Mouse (Mus musculus) urinary bladder, postnatal 25 days (tissue): Measurements from ENCODE around the gene B4galt7.
"Not testable (repeated sequence)": the region's sequence is repeated elsewhere in the genome, so short reads cannot be mapped to it uniquely, and the experiment has no call there.

Source experiments
- DNase-seq: peaks from one replicate; pipeline ENCODE4 v3.0.0; 2022; ENCODE audit warnings: low spot score

The B4galt7 gene

DNA sequence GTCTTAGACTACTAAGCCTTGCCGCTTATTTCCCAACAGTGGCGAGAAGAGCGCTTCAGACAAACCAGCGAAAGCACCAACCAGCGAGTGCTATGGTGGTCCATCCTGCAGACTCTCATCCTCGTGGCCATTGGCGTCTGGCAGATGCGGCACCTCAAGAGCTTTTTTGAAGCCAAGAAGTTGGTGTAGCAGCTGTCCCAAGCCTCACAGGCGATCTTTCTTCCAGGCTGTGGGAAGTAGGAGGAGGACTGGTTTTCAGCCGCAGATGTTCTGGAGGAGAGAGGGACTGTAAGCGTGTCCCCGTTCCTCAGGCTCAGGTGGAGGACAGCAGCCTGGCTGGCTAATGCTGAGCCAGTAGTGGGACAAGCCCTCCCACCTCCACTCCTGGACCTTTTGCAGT lies 2.9 kb upstream of the B4galt7 start:
- DNase-seq, result no peak

- no peak for DNase-seq
These were observed 961 bp downstream of the B4galt7 start for GRCm38 (mm10) chr13:55600657-55601056.

- peak; percentile 85 for DNase-seq
These were observed 1.9 kb downstream of the B4galt7 start for GRCm38 (mm10) chr13:55601611-55602010.

DNA sequence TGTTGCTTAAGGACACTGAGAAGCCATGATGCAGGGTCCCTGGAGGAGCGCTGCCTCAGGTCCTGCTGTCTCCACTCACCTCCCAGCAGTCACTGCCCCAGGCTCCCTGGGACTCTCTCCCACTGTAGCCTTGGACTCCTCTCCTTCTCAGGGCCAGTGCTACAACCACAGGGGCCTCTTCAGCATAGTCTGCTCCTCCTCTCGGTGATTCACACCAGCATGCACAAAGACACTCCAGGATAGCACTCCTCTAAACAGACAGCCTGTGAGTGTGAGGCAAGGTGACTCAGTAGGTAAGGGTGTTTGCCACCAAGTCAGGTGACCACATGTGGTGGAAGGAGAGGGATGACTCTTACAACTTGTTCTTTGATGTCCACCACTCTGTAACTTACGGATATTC lies 4.9 kb downstream of the B4galt7 start:
- no peak for DNase-seq

DNA sequence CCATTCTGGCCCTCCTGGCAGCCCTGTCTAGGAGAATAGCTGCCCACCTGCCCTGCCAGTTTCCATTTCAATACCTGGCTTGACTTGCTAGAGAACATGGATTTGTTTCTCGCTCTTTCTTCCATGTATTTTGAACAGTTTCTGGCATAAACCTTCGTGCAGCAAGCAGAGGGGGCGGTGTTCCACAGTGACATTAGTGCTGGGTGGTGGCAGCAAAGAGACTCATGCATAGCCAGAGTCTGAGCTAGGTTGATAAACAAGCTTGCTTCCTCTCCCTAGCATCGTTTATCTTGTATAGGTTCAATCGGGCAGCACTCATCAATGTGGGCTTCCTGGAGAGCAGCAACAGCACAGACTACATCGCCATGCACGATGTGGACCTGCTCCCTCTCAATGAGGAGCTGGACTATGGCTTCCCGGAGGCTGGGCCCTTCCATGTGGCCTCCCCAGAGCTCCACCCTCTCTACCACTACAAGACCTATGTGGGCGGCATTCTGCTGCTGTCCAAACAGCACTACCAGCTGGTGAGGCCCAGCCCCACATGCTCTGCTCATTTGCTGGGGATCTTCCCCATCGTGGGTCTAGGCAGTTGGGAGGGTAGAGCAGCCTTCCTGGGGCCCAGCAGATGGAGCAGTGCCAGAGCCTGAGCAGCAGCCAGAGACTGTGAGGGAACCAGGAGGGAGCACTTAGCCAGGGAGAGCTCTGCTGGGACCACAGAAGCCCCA lies 7.4 kb downstream of the B4galt7 start:
- DNase-seq, result no peak

- DNase-seq, result no peak
These were observed 7.9 kb downstream of the B4galt7 start for GRCm38 (mm10) chr13:55607624-55608006.

GRCm38 (mm10) chr13:55611996-55612395 lies 12.3 kb downstream of the B4galt7 start:
- DNase-seq, result no peak

DNA sequence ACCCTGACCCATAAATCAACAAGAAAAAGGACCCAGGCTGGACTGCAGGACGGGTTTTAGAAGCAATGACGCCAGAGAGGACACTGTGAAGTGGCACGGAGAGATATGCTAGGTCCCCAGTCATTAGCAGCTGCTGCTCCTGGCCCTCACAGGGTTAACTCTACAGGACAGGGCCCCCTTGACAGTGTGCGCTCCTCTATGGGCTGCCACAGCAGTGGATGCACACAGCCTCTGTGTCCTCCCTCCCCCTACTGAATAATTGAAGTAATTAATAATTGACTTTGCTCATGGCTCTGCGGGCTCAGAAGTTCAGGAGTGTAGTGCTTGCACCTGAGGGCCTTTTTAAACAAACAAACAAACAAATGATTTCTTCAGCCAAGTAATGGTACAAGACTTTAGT lies 13.8 kb downstream of the B4galt7 start:
- no peak for DNase-seq

DNA sequence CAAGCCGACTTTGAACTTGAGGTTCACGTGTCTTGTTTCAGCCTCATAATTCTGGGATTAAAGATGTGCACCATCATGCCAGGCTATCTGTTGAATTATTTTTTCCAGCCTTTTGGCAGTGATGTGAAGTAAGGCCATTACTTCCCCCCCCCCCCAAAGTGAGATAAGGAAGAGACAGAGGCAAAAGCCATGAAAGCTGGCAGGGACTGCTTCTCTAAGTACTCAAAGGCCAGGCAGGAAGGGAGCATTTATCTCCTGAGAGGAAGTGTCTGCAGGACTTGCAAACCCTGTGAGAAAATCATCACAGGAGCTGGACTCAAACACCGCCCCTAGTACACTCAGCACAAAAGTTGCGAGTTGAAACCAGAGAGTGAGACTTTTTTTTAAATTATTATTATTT lies 19.6 kb downstream of the B4galt7 start:
- DNase-seq, result no peak

GRCm38 (mm10) chr13:55620275-55620674 lies 20.6 kb downstream of the B4galt7 start:
- no peak for DNase-seq

DNA sequence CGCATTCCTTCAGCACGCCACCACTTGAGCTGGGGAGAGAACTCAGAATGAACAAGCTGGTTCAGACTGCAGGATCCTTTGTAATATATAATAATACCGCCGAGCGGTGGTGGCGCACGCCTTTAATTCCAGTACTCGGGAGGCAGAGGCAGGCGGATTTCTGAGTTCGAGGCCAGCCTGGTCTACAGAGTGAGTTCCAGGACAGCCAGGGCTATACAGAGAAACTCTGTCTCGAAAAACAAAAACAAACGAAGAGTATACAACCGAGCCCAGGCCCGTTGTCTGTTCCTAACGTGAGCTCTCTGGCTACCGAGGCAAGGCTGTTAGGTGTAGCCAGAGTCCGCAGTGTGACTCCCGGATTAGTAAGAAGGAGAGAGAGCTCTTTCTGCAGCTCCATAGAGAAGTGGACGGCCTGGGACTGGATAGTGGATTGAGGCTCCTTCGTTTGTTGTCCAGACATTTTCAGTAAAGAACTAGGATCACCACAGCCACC lies 22.5 kb downstream of the B4galt7 start:
- DNase-seq, result not testable (repeated sequence)

DNA sequence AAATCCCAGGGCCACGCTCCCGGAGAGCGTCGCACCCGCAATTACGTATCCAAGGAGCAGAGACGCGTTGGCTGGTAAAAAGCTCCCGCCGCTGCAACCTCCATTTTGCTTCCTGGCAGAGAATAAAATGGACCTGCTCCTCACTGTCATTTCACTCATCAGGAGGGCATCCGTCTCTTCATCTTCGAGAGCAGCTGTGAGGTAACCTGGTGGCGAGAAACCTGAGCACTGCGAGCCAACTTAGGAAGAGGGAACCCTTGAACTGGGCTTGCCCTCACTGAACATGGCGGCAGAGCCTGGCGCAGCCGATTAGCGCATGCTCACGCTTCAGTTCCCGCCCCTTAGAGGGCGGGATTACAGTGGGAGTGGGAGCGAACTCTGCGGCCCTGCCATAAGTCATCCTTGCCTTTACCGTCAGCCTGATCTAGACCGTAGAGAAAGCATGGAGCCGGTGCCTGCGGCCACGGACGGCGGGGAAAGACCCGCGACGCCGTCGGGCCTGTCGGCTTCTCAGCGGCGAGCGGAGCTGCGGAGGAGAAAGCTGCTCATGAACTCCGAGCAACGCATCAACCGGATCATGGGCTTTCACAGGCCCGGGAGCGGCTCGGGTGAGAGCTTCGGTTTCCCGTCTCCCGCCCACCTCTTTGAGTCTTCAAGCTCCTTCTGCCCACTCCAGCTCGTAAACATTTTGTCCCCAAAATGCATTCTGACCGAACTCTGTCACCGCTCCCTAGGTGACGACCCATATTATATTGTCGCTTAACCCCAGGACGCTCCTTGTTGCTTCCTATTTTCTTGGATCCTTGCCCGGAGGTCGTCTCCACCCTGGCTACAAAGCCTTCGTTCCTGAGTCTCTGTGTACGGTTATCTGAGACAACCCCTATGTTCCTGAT lies 23.2 kb downstream of the B4galt7 start, which contains the start of gene Caml:
Gene Caml (plus strand): TSS at position 357 of the 893 bp plus-strand sequence.
- DNase-seq, result peak; percentile 84

- DNase-seq, result peak; percentile 94
These were observed 35.0 kb downstream of the B4galt7 start, which contains the start of gene Ddx46 for GRCm38 (mm10) chr13:55634639-55635127. Gene Ddx46 (plus strand): TSS chr13:55635027.

DNA sequence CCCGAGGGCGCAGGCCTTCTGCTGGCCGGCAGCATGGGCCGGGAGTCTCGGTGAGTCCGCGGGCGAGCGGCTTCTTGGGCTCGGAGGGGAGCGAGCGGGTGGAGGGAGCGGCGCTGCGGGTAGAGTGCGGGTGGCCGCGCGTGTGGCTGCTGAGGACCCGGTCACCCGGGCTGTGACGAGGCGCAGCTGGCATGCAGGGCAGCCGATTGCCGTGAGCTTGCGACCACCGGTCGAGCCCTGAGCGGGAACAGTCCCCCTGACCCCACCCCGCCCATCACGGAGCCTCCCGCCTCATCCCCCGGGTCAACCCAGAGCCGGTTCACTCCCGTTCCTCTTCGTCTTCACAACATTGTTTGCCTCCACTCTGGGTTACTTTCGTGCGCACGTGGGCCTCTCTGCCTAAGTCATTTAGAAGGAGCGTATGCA lies 35.5 kb downstream of the B4galt7 start:
- DNase-seq, result no peak

DNA sequence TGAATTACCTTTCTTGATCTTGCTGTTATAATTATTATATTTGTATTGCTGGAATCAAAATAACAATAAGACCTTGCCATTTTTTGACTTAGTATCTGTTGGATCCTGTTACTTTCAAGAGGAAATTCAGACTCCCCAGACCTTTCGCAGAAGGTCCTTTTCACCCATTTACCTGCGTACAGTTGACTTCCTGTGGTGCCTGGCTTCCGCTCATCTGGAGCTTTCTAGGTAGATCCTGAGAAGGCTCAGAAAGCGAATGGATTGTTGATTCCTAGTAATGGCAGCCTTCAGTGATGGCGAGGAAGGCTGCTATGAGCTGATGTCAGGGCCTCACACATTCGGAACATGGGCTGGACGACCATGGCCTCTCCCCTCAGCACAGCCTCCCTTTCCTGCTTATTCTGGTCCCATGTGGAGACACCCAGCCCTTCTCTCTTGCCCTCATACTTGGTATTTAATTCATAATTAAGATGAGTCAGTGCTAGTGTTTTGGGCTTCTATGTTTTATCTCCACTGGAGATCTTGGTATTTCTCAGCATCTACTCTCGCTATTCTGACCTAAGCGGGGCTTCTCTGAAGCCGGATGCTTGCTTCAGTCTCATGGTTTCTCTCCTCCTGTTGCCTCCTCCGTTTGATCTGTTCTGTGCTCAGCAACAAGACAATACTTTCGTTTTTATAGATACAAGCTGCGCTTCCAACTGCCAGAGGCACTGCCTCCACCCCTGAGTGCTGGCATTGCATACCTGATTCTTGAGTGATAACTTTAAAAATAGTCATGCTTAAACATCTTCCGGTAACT lies 36.7 kb downstream of the B4galt7 start:
- DNase-seq, result no peak

DNA sequence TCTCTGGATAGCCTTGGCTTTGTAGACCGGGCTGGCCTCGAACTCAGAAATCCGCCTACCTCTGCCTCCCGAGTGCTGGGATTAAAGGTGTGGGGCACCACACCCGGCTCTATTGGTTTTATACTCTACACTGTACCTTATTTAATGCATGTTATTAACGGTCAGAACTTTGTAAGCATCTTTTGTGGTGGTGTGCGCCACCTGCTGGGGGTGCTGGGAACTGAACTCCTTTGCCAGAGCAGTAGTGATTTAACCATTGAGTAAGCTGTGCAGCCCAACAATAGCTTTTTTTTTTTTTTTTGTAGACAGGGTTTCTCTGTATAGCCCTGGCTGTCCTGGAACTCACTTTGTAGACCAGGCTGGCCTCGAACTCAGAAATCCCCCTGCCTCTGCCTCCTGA lies 40.8 kb downstream of the B4galt7 start:
- peak; percentile 72 for DNase-seq

- no peak for DNase-seq
These were observed 44.8 kb downstream of the B4galt7 start for GRCm38 (mm10) chr13:55644525-55644924.

GRCm38 (mm10) chr13:55650098-55650497 lies 50.4 kb downstream of the B4galt7 start:
- DNase-seq, result no peak

- DNase-seq, result no peak
These were observed 51.3 kb downstream of the B4galt7 start for GRCm38 (mm10) chr13:55650980-55651379.
